Mouse (Mus musculus) mouse embryonic stem cell (cell line): ENCODE measurements around the gene Csnk2a1.

Experiments
- in situ Hi-C, 2 experiments: fragments of 300-500 bp; cut with MboI; formaldehyde crosslinking; loops; 1 replicate in 1 of 2; 3 replicates in 1 of 2; pipeline ENCODE4 v1.14.3; 2019 to 2020; ENCODE audit warnings: low sequenced_read_pairs in 2 of 2, low pct_unique_long_range_greater_than_20kb in 1 of 2, mixed read lengths in 1 of 2; ENCODE audit not compliant: unreplicated experiment in 1 of 2

Gene Csnk2a1

DNA sequence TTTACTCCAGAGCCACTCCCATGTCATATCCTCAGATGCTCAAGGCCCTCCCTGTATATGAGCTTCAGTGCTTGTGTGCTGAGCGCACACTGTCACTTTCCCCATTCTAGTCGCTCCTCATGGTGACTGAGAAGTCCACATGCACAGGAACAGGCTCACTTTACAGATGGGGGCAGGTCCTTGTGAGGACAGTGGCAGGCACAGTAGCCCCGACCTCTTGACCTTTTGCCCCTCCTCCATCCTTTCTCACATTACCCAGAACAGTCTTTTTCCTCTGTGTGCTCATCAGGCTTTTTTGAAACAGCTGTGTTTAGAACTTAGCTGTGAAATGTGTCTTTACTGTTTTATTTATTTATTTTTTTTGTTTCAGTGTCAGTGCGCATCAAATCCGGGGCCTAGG lies 77.1 kb downstream of the Csnk2a1 start:
- in situ Hi-C loops: no loop called here

DNA sequence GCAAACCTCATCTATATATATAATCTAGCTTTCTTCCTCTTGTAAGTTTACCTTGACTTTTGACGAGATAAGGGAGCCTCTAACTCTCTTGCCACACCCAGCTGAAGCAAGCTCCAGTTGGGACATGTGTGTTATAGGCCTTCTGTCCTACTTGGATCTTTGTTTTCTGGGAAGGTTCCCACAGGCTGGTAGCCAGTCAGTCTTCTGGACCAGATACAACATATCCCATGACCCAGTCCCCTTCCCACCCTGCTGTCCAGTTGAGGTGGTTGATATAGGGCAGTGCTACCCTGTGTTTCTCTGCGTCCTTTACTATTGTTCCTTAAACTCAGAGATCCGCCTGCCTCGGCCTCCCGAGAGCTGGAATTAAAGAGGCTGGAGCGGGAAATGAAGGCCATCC lies 78.8 kb downstream of the Csnk2a1 start:
- in situ Hi-C loops: no loop called here

DNA sequence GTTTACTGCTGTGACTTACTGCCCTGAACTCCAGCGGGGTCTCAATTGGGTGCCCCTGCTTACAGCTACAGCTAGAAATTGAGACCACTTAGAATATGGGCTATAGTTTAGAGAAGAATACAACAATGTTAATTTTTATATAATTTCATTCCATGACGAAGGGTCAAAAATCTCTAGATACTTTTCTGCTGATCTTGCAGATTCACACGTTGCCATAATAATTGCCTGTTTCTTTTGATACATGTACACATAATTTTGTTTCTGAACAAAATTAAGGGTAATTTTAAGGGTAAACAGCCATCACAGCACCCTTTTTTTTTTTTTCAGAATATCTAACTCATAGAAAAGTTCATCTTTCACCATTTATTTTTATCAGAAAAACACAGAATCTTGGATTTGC lies 80.5 kb downstream of the Csnk2a1 start:
- in situ Hi-C loops: no loop called here

DNA sequence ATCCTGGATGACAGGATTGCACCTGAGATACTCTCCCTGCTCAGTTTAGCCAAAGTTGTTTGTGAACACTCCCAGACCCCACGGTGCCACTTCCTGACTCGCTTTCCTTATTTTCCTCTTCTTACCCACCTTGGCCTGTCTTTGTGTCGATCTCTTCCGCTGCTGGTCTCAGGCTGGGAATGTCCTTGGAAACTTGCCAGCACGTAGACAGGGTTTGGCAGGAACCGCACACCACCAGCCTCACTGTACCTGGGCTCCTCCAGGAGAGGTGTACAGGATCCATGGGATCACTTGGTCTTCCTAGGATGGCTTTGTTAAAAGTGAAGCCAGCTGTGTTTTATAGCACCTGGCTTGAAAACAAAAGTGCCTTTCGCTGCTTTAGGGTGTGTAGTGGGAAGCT lies 86.4 kb downstream of the Csnk2a1 start:
- in situ Hi-C loops: no loop called here

DNA sequence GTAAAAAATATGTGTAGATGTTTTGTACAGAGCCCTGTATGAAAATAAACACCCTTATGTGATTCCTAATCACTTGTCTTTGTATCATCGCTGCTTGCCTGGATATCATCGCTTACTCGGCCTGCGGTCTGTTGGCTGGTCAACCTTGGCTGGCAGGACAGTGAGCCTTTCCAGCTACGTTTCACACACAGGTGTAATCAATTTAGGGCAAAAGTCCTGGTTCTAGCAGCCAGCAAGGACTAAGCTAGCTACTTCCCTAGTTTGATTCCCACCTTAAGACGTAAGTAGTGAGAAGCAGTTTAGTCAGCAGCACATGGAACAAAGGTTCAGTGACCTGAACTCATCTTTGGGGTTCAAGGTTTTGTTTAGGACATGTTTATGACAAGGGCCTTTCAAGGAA lies 87.3 kb downstream of the Csnk2a1 start:
- in situ Hi-C loops: no loop called here

DNA sequence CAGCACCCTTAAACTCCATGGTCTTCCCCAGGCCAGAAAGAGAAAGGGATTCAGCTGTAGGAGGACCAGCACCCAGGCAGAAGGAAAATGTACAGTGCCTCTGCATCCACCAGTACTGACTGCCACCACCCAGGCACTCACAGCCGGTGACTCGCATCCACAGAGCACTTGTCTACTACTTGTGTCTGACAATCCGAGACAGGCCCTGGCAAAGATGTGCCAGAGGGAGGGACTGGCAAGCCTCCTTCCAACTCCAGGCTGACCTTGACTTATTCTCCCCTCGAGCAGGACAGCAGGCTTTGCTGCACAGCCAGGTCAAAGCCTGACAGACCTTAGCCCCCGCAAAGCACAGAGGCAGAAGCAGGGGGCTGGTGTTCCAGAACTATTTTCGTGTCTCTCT lies 90.4 kb downstream of the Csnk2a1 start:
- in situ Hi-C loops: no loop called here

DNA sequence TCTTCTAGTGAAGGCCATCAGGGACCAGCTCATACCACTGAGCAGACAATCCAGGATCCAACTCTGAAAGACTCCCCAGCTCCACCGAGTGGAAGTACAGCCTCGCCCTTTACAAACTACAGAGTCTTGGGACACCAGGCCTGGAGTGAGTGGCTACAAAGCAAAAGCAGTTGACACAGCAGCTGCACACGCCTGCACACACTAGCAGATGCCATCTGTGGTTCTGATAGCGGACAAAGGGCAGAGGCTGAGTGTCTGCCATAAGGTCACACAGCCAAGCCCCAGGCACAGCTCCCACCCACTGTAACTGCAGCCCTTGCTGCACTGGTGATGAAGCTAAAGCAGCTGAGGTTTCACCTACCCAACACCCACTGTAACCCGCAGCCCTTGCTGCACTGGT lies 94.9 kb downstream of the Csnk2a1 start:
- in situ Hi-C loops: no loop called here

DNA sequence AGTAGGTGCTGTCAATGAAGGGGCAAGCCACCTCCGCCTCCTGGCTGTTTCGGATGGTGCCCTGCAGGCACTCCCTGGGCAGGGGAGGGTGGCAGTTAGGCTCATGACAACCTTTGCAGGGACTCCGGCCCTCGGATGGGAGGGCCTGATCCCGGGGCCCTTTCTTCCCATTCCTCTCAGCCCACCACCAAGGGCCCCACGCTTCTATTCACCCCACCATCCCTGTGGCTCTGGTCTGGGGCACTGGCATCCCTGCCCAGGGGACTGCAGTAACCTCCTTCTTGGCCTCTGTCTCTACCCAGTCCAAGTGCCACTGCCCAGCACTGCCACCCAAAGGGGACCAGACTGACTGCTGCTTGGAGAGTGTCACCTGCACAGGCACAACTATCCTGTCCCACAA lies 95.6 kb downstream of the Csnk2a1 start:
- in situ Hi-C loops: no loop called here

DNA sequence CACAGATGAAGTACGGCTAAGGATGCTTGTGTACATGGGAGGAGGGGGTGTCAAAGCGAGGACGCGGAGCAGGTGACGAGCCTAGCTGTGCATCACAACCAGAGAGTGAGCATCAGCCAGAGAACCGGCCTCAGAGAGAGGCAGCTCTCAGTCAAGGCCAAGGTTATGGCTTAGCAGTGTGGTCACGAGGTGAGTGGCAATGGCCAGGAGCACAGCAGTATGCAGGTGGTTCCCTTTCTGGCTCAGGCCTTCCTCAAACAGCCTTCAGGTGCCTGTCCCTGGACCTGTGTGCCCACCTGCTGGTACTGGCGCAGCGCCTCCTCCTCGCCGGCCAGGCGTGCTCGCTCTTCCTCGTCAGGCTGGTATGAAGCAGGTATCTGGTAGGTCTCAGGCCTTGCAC lies 97.3 kb downstream of the Csnk2a1 start:
- in situ Hi-C loops: no loop called here

DNA sequence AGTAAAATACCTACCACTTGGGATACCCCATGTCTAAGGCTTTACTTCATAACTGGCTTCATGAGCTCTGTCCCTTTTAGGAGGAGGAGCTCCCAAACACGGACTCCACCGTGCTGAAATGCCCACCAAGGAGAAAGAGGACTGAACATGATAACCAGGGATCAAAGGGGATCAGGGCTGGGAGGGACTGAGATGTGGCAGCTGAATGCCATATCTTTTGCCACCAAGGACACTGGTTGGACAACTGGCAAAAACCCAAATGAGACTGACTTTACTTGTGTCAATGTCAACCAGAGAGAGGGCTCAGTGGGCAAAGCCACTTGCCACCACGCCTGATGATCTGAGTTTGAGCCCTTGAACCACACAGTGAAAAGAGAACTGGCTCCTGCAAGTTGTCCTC lies 98.2 kb downstream of the Csnk2a1 start:
- in situ Hi-C loops: no loop called here

DNA sequence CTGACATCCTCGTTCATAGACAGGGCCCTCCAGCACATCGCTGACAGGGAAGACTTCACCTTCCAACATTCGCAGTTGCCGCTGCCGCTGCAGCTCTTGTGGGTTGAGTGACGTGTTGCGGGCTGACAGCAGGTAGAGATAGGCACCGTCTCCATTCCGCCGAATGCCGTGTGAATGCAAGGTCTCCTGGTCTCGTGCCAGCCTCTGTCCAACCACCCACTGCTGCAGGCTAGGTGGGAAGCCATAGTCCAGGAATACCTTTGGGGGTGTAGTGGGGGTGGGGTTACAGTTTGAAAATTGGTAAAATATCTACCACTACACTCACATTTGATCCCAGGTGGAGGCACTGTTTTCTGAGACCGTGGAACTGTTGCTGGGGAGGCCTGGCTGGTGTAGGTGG lies 99.5 kb downstream of the Csnk2a1 start:
- in situ Hi-C loops: no loop called here

DNA sequence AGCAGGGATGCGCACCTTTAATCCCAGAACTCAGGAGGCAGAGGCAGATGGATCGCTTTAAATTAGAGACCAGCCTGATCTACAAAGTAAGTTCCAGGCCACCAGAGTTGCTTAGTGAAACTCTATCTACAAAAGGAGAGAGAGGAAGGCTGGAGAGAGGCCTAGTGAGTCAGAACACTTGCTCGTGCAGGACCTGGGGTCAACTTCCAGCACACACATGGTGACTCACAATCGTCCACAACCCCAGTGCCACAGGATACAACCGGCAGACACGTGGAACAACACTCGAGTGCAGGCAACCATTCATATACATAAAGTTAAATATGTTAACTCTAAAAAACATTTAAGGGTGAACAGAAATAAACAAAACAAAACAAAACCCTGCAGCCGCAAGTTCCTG lies 100.0 kb downstream of the Csnk2a1 start:
- in situ Hi-C loops: no loop called here

DNA sequence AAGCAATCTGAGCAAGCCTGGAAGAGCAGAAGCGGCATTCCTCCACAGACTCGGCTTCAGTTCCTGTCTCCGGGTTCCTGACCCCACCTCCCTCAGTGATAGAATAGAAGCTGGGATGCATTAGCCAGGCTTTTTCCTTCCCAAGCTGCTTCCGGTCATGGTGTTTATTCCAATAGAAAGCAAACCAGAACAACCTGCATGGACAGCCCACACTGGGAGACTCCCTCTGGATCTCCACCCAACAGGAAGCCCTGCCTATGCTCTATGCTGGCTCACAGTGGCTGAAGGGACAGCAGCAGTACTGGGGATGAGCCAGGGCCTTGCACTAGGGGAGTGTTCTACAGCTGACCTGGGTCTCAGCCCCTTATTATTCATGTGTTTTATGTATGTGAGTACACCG lies 101.3 kb downstream of the Csnk2a1 start:
- in situ Hi-C loops: no loop called here

DNA sequence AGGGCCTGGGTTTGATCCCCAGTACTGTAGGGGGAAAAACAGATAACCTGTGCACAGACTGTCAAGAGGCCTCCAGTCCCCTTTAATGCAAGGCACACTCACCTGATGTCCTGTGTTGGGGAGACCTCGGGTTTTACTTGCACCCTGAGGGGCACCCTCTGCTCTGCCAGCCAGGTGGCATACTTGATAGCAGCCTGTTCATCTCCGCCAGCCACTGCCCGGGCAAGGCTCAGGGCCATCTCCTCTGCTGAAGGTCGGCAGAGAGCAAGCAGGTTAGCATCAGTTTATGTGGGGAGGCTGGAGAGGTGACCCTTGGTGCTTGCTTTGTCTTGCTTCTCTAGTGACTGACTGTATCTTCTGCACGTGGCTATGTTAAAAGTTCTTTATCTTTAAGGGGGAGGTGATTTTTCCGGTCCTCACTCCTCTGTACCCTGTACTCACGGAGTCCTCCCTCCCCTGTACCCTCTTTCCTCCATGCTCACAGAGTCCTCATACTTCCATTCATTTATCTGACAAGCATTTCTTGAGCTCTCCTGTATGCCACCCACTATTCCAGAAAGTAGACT lies 104.3 kb downstream of the Csnk2a1 start:
- in situ Hi-C loops: no loop called here
